Mouse (Mus musculus): ENCODE measurements at regions not wholly inside any gene's neighbourhood (a gene's known extent, or its start where the extent isn't known, plus 50 kb on each side); places are given as distances from the start of the nearest gene placed in this dataset.
A peak's percentile ranks its signal among the peaks of the same experiment; 100 is the strongest.

- no peak for DNase-seq (ENCODE audit: low spot score)
Measured at GRCm38 (mm10) chr9:122437464-122437863, 86.1 kb downstream of the Abhd5 start.

- no peak for DNase-seq (ENCODE audit: low spot score)
Measured at GRCm38 (mm10) chr9:122446387-122447105, 95.1 kb downstream of the Abhd5 start.

DNA sequence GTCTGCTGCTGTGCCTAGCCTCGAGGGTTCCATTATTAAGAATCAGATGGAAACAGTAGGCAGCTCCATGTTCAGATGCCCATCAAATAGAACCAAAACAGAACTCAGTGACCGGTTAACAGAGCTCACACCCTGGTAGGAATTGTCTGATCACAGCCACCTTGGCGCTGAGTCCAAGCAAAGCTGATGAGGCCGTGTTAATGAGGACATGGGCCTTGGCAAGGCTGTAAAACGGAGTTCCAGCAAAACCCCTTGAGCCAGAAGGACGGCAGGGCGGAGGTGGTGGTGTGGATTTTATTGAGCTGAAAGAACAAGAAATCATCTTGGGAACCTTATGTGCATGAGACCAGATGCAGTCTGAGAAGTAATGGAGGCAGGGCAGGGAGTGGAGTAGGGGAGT is 96.2 kb downstream of the Abhd5 start:
- no peak for DNase-seq (ENCODE audit: low spot score)

GRCm38 (mm10) chr9:122448342-122448741 is 96.9 kb downstream of the Abhd5 start:
- no peak for DNase-seq (ENCODE audit: low spot score)

GRCm38 (mm10) chr9:122450524-122450923 is 99.1 kb downstream of the Abhd5 start:
- no peak for DNase-seq (ENCODE audit: low spot score)

DNA sequence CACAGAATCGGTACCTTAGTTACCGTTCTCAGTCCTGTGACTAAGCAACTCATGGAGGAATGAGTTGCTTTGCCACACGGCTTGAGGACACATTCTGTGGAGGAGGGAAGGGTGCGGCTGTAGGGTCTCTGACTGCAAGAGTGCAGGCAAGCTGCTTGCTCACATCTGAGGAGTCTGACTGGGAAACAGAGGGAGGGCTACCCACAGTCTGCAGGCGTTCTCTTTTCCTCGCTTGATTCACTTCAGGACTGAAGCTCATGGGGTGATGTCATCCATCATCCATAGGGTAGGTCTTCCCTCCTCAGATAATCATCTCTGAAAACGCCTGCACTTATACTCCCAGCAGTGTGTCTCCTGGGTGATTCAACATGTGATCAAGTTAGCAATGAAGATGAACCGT is 103.9 kb downstream of the Abhd5 start:
- DNase-seq (ENCODE audit: low spot score): no peak

GRCm38 (mm10) chr9:122455779-122456178 is 104.4 kb downstream of the Abhd5 start:
- no peak for DNase-seq (ENCODE audit: low spot score)

DNA sequence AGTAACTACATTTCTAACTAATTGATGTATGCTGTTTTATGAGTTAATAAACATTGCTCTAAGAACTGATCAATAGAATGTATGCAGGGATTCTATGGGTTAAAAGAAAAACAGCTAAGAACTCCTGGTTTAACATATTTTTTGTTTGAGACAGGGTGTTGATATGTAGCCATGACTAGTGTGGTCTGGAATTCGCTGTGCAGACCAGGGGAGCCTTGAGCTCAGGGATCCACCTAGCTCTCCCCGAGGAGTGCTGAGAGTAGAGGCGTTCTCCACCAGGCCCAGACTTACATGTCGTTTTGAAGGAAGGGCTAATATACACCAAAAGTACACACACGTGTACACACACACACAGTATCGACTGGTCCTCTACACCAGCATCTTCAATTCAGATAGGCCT is 108.1 kb downstream of the Abhd5 start:
- no peak for DNase-seq (ENCODE audit: low spot score)

DNA sequence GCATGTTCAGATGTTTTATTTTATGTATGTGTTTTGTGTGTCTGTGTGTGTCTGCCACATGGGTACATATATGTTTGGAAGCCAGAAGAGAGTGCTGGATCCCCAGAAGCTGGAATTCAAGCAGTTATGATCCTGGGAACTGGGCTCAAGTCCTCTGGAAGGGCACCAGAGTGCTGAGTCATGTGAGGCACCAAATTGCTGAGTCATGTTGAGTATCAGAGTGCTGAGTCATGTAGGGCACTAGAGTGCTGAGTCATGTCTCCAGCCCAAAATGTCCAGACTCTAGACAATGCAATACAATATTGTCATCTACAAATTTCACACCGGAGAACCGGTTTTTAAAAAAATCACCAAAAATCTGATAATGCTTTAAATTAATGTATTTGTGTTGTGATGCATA is 120.1 kb downstream of the Abhd5 start:
- no peak for DNase-seq (ENCODE audit: low spot score)

DNA sequence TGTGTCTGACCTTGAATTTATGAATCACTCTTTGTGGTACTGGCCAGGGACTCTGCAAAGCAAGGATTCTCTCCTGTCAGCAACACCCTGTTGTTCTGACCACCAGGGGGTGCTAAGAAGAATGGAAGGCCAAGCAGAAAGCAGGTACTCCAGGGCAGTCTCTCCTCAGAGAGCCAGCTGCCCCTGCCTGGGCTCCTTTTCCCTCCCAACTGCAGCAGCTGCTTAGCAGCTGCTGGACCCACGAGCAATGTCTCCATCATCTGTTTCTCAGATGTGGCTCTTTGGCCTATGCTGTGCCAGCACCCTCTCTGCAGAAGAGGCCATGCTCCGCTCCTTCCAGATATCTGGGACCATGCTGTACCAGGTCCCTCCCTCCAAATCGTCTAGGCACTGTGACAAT is 124.9 kb downstream of the Abhd5 start:
- peak; percentile 14 for DNase-seq (ENCODE audit: low spot score)

- no peak for DNase-seq (ENCODE audit: low spot score)
Measured at GRCm38 (mm10) chr9:122487001-122487400, 135.6 kb downstream of the Abhd5 start.

DNA sequence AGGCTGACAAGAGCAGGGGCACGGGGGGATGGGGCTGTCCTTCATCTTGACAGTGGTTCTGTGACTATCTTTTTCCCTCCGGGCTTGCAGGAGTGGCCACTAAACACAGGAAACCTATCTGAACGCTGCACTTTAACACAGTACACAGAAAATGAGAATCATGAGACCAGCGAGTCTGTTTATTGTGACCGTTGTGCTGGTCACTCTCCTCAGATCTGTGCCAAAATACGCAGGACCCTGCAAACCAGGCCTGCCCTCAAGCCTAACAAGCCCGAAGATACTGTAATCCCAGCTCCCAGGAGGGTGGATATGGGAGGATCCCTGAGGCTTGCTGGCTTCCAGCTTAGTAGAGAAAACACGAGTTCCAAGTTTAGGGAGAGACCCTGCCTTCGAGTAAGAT is 143.3 kb downstream of the Abhd5 start:
- DNase-seq (ENCODE audit: low spot score): no peak

- no peak for DNase-seq (ENCODE audit: low spot score)
Measured at GRCm38 (mm10) chr9:122496482-122496985, 145.1 kb downstream of the Abhd5 start.

GRCm38 (mm10) chr9:122501864-122502341 is 150.5 kb downstream of the Abhd5 start:
- no peak for DNase-seq (ENCODE audit: low spot score)

DNA sequence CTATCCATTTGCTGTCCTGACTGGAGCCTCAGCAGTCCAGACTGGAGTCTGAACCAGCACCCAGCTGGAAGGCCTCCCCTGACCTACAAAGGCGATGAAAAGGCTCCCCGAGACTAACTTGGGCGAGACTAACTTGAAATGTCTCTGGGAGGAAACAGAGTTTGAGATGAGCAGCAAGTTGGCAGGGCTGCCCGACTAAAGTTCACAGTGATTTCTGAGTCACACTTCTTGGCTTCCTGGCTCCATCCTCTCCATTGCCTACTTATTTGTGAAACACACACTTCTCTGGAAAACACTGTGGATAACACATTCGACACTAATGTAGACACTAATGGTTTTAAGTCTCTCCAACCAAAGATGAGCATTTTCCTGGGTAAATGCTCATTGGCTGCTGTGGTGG is 170.2 kb downstream of the Abhd5 start:
- DNase-seq (ENCODE audit: low spot score): no peak

GRCm38 (mm10) chr9:122525621-122526055 is 174.2 kb downstream of the Abhd5 start:
- DNase-seq (ENCODE audit: low spot score): no peak

DNA sequence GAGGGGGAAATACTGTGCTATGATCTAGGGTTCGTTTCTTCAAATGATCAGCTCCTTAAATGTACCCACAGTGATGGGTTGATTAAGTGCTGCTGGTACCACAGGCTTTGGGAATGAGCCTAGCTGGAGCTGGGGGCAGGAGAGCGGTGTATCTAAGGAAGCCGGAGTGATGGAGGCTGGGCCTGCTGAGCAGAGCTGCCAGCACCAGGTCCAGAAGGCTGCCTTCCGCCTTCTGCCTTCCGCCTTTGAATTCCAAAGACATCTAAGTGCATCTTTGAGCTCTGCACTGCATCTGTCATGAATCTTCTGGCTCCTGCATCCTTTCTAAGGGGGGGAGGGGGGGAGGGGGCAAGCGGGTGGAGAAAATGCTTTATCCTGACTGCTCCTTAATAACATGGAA is 176.9 kb downstream of the Abhd5 start:
- DNase-seq (ENCODE audit: low spot score): no peak

- DNase-seq (ENCODE audit: low spot score): no peak
Measured at GRCm38 (mm10) chr9:122529721-122530120, 178.3 kb downstream of the Abhd5 start.

GRCm38 (mm10) chr9:122531806-122532205 is 180.4 kb downstream of the Abhd5 start:
- no peak for DNase-seq (ENCODE audit: low spot score)

DNA sequence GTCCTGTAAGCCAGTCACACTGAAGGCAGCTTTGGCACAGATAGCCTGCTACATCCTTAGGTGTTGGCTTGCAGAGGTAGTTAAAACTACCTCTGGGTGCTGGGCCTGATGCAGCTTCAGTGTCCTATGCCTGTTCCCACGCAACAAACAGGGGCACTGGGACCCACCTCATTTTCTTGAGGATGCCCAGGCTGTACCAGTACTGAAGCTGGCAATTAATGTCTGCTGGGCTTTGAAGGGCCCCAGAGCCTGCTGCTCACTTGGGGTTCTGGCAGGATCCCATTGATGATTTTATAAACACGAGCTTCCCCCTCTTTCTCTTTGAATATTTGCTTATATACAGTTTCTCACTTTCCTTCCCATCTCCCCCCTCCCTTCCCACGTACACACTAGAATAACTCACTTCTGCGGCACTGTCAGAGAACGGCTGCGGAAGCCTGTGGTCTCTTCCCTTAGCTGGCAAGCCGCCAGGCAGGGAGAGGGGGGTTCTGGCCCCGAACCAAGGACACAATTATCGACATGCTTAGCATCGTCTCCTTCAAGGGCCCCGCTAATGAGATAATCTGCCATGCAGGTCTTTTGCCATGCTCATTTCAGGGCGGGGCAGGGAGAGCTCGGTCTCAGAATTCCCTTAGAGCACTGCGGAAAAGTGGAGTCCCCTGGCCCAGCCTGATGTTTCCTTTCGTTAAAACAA is 182.9 kb downstream of the Abhd5 start:
- no peak for DNase-seq (ENCODE audit: low spot score)

DNA sequence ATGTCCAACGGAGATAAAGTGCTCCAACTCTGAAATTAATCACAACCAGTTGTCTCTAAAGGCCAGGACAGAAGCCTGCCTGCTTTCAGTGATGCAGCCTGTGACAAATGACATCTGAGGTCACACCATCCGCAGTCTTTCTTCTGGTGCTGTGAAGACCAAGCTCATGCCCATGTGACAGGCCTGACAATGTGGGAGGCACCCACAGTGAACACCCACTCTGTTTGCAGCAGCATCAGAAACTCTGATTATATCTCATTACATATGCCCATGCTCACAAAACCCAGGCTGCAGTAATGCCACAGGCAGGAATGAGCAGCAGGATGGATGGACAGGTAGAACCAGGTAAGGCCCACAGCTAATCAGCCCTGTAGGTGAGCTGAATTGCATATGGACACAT is 183.6 kb downstream of the Abhd5 start:
- DNase-seq (ENCODE audit: low spot score): no peak

DNA sequence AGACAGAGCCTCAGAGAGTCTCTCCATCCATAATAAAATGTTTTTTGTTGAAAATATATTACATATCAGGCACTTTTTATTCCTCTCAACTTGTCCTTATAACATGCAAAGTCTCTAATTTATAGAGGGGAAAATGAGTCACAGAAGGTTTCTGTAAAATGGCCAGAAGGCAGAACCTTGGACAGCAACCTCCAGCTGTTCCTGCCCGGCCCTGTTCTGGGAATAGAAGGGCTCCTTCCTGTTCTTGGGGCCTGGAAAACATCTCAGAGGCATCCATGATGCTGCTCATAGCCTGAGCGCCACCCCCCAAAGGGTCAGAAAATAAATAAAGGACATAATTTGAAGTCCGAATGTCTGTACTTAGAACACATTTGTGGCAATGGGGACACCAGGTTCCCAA is 188.7 kb downstream of the Abhd5 start:
- no peak for DNase-seq (ENCODE audit: low spot score)

DNA sequence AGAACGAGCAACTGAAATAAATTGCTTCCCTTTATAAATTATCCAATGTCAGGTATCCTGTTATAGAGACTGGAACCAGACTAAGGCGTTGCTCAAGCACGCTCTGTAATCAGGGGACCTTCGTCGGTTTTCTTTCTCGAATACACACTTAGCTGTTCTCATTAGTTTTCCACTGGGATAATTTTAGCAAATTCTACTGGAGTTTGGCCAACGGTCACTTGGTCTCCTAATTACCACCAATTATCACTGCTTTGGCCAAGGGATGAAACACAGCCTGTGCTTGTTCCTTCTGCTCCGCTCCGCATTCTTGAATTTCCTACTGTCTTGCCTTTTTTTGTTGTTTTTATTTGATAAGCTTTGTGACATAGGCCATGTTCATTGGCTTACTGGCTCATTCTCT is 191.1 kb upstream of the Topaz1 start:
- no peak for DNase-seq (ENCODE audit: low spot score)

All from lung, postnatal 25 days (tissue).